Mouse (Mus musculus) forebrain, embryonic 14.5 days (tissue): ENCODE results near the gene Slc17a9. TPM values are rescaled to one million over a fixed set of nuclear protein-coding genes. Genes with fewer than 3 reads are reported as not detected.
A peak's percentile ranks its signal among the peaks of the same experiment; 100 is the strongest.

ENCODE experiments used
- ATAC-seq: fragments of 200-750 bp; cut with Nextera tagmentation; 2 replicates; pipeline ENCODE4 v1.8.0; 2017; ENCODE audit warnings: mild to moderate bottlenecking, moderate library complexity
- DNase-seq: peaks from one replicate; pipeline ENCODE4 v3.0.0-alpha.2; 2015; ENCODE audit warnings: low spot score
- H3K27ac ChIP-seq: fragments of 300-500 bp; sonication (generic); 2 replicates; pipeline ENCODE4 v1.5.1; 2014; ENCODE audit warnings: low read depth, mild to moderate bottlenecking, control low read depth, low read length, moderate library complexity
- H3K27me3 ChIP-seq: fragments of 300-500 bp; sonication (generic); replicated peaks from 2 replicates; pipeline ENCODE4 v1.6.1; 2014; ENCODE audit warnings: low read length, control low read depth, mixed read lengths; ENCODE audit not compliant: control insufficient read depth, insufficient read depth
- H3K36me3 ChIP-seq: fragments of 300-500 bp; sonication (generic); 2 replicates; pipeline ENCODE4 v1.6.1; 2014; ENCODE audit warnings: low read length, control low read depth; ENCODE audit not compliant: control insufficient read depth, insufficient read depth
- H3K4me1 ChIP-seq: fragments of 300-500 bp; sonication (generic); 2 replicates; pipeline ENCODE4 v1.6.1; 2014; ENCODE audit warnings: antibody characterized with exemption, low read length, control low read depth; ENCODE audit not compliant: control insufficient read depth, insufficient read depth
- H3K4me2 ChIP-seq: fragments of 300-500 bp; sonication (generic); 2 replicates; pipeline ENCODE4 v1.6.1; 2014; ENCODE audit warnings: mild to moderate bottlenecking, control low read depth, low read length
- H3K4me3 ChIP-seq: fragments of 300-500 bp; sonication (generic); 2 replicates; pipeline ENCODE4 v1.5.1; 2014; ENCODE audit warnings: low read depth, low read length, control low read depth
- H3K9ac ChIP-seq: fragments of 300-500 bp; sonication (generic); 2 replicates; pipeline ENCODE4 v1.6.1; 2014; ENCODE audit warnings: mild to moderate bottlenecking, low read length, control low read depth, moderate library complexity
- H3K9me3 ChIP-seq: fragments of 300-500 bp; sonication (generic); replicated peaks from 2 replicates; pipeline ENCODE4 v1.6.1; 2016; ENCODE audit warnings: low read length, control low read depth, mixed read lengths; ENCODE audit not compliant: control insufficient read depth
- WGBS: fragments of 180-500 bp; shearing (Covaris S2); extraction: QIAGEN DNeasy Blood & Tissue Kit; methylation state at CpG from one replicate; pipeline ENCODE4 v1.1.7; 2014; 5-methylcytosine and 5-hydroxymethylcytosine counted together
- polyA plus RNA-seq: library from polyadenylated mRNA; unstranded; fragments of >200 nt; fragmentation: Nextera tagmentation; extraction: Ambion mirVana; gene quantifications from 2 replicates; pipeline ENCODE4 v1.2.1, GENCODE M21; 2014

Gene Slc17a9
- polyA plus RNA-seq, 1 experiment from 2014 or later, result not detected

- Histone ChIP-seq H3K4me1 (0 out of 2 replicates have a peak, but pooled peaks cover 4% of the 10 kb centered on the region), H3K27me3 (peaks cover 47% of the 10 kb centered on the region), H3K36me3 (no peaks in the 10 kb centered on the region), H3K27ac (no peak overlapping the region), H3K9me3 (no peaks in the 10 kb centered on the region), H3K4me2 (no peak overlapping the region), H3K9ac (no peak overlapping the region), H3K4me3 (no peak overlapping the region)
- ATAC-seq (no peak), DNase-seq (no peak)
- 2% methylated on average over 2 of the region's 2 CpGs for WGBS
Measured at GRCm38 (mm10) chr2:180780282-180780681, 55.2 kb downstream of the Slc17a9 start.

DNA sequence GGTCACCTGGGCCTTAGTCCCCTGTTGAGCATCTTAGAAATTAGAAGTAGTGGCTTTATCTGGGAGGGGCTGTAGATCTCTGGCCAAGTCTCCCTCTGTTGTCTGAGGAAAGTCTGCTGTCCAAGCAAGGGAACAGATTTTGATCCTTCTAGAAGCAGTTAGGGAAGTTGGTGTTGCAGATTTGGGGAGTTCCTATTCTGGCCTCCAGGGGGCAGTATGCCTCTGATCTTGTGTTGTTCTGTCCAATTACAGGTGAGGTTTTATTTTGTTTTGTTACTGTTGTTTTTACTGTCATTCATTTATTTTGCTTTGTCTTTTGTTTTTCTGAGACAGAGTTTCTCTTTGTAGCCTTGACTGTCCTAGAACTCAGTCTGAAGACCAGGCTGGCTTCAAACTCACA is 61.7 kb downstream of the Slc17a9 start:
- Histone ChIP-seq H3K4me1 (peaks cover 10% of the 10 kb centered on the region), H3K36me3 (no peaks in the 10 kb centered on the region), H3K9me3 (no peaks in the 10 kb centered on the region), H3K9ac (no peak overlapping the region), H3K4me2 (no peak overlapping the region), H3K4me3 (no peak overlapping the region), H3K27ac (no peak overlapping the region), H3K27me3 (no peaks in the 10 kb centered on the region)
- no peak for ATAC-seq
- peak; percentile 48 for DNase-seq

DNA sequence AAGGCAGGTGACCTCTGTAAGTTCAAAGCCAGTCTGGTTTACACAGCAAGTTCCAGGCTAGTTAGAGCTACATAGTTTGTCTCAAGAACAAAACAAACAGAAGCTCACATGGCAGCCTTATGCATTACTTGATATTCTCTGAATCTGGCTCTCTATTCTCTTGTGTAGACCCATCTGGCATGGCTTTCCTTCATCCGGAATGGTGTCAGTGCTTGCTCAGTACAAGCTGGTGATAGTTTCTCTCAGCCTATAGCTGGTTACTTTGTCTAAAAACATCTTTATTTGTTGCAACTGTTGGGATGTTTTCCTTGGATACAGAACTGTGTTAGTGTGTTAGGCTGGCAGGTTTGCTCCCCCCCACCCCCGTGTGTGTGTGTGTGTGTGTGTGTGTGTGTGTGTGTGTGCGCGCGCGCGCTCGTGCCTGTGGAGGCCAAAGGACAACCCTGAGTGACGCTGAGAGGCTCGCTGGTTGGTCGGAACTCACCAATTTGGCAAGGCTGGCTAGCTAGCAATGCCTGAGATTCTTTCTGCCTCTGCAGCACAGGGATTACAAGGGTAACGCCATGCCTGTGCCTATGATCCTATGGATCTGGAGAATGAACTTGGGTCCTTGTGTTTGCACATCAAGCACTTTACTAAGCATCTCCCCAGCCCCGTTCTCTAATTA is 62.6 kb downstream of the Slc17a9 start:
- Histone ChIP-seq H3K9me3 (no peaks in the 10 kb centered on the region), H3K9ac (no peak overlapping the region), H3K36me3 (no peaks in the 10 kb centered on the region), H3K4me3 (no peak overlapping the region), H3K4me1 (peaks cover 10% of the 10 kb centered on the region), H3K27ac (0 out of 2 replicates have a peak overlapping the region, but pooled peaks have one; percentile 44), H3K27me3 (no peaks in the 10 kb centered on the region), H3K4me2 (no peak overlapping the region)
- DNase-seq (peak; percentile 56), ATAC-seq (peak; percentile 44; the same call in 1 of the 2 replicates)
- WGBS, result 68% methylated on average over 13 of the region's 13 CpGs

- no peaks in the 10 kb centered on the region for H3K9me3 ChIP-seq
- H3K4me3 ChIP-seq, result no peak overlapping the region
- WGBS, result 42% methylated on average over 2 of the region's 2 CpGs
- H3K4me1 ChIP-seq, result peaks cover 10% of the 10 kb centered on the region
- H3K36me3 ChIP-seq, result no peaks in the 10 kb centered on the region
- no peak overlapping the region for H3K4me2 ChIP-seq
- H3K27ac ChIP-seq, result peak overlapping the region; percentile 44; the same call in 1 of the 2 replicates
- ATAC-seq, result no peak
- H3K27me3 ChIP-seq, result no peaks in the 10 kb centered on the region
- DNase-seq, result no peak
- H3K9ac ChIP-seq, result no peak overlapping the region
Measured at GRCm38 (mm10) chr2:180788386-180788785, 63.3 kb downstream of the Slc17a9 start.

GRCm38 (mm10) chr2:180788843-180789242 is 63.8 kb downstream of the Slc17a9 start:
- Histone ChIP-seq H3K36me3 (no peaks in the 10 kb centered on the region), H3K4me1 (peaks cover 10% of the 10 kb centered on the region), H3K9ac (no peak overlapping the region), H3K4me2 (no peak overlapping the region), H3K27ac (0 out of 2 replicates have a peak overlapping the region, but pooled peaks have one; percentile 52), H3K9me3 (no peaks in the 10 kb centered on the region), H3K27me3 (no peaks in the 10 kb centered on the region), H3K4me3 (no peak overlapping the region)
- WGBS, result 11% methylated on average over 5 of the region's 7 CpGs
- DNase-seq (peak; percentile 87), ATAC-seq (peak; percentile 79)

- H3K36me3 ChIP-seq, result no peaks in the 10 kb centered on the region
- H3K4me2 ChIP-seq, result no peak overlapping the region
- no peak overlapping the region for H3K27ac ChIP-seq
- 41% methylated on average over 4 of the region's 4 CpGs for WGBS
- H3K27me3 ChIP-seq, result no peaks in the 10 kb centered on the region
- DNase-seq (peak; percentile 72), ATAC-seq (no peak; the same call in 1 of the 2 replicates)
- H3K4me3 ChIP-seq, result no peak overlapping the region
- H3K4me1 ChIP-seq, result peaks cover 10% of the 10 kb centered on the region
- no peaks in the 10 kb centered on the region for H3K9me3 ChIP-seq
- no peak overlapping the region for H3K9ac ChIP-seq
Measured at GRCm38 (mm10) chr2:180791674-180792073, 66.6 kb downstream of the Slc17a9 start.

Other genes starting within 250 kb of the Slc17a9 start
- gene Ntsr1, start 225.3 kb upstream of the Slc17a9 start, polyA plus RNA-seq, result 4.4 and 6.1 TPM in 2 replicates
- 48.8 and 52.4 TPM in 2 replicates for gene Mrgbp, start 144.0 kb upstream of the Slc17a9 start, polyA plus RNA-seq
- 95.6 and 100 TPM in 2 replicates for gene Ogfr, start 136.0 kb upstream of the Slc17a9 start, polyA plus RNA-seq
- gene Col9a3, start 127.5 kb upstream of the Slc17a9 start, polyA plus RNA-seq, result 25.1 and 28.6 TPM in 2 replicates
- gene Tcfl5, start 82.6 kb upstream of the Slc17a9 start, polyA plus RNA-seq, result 0.15 and 0.35 TPM in 2 replicates
- gene Dido1, start 15.3 kb upstream of the Slc17a9 start, polyA plus RNA-seq, result 21.0 and 30.8 TPM in 2 replicates
- gene Gid8, start 15.1 kb upstream of the Slc17a9 start, polyA plus RNA-seq, result 56.3 and 60.4 TPM in 2 replicates
- gene Bhlhe23, start 51.6 kb downstream of the Slc17a9 start, polyA plus RNA-seq, result 0.85 and 1.1 TPM in 2 replicates
- gene Ythdf1, start 195.7 kb downstream of the Slc17a9 start, polyA plus RNA-seq, result 24.5 and 36.8 TPM in 2 replicates
- gene Birc7, start 203.8 kb downstream of the Slc17a9 start, polyA plus RNA-seq, result not detected in 2 replicates
- gene Nkain4, start 229.4 kb downstream of the Slc17a9 start, polyA plus RNA-seq, result 57.3 and 60.7 TPM in 2 replicates
- gene Arfgap1, start 242.0 kb downstream of the Slc17a9 start, polyA plus RNA-seq, result 71.7 and 85.4 TPM in 2 replicates